Mouse (Mus musculus): ENCODE measurements around the gene Limk1.

DNA sequence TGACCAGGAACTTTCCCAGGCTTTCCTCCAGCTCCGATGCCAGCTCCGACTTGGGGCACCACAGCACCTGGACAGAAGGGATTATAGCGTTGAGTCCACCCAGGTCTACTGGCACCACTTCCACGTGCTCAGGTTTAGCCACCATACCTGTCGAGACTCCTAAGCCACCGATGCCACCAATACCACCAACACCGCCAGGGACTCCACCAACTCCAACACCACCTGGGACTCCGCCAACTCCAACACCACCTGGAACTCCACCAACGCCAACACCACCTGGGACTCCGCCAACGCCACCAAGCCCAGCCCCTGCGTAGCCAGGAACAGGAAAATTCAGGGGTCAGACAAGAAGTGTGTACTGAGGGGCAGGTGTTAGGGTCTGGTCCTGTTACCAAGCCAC lies 40.7 kb upstream of the Limk1 start:
- TF ChIP-seq CTCF (IDR thresholded peaks at IDR 0.05; ENCODE audit: low read depth, low read length) (no peak), POLR2A (IDR thresholded peaks at IDR 0.05; ENCODE audit: insufficient read depth, low read length) (no peak)

Measured in ES-Bruce4 (cell line).